Mouse (Mus musculus): ENCODE data around the gene Spon1.

The Spon1 gene

GRCm38 (mm10) chr7:114058927-114059441 is 293.2 kb downstream of the Spon1 start:
- TF ChIP-seq NANOG (IDR thresholded peaks at IDR 0.05; ENCODE audit: borderline replicate concordance, low read length) (no peak), CTCF (conservative IDR thresholded peaks at IDR 0.05; ENCODE audit: low read length) (no peak), POU5F1 (IDR thresholded peaks at IDR 0.05; ENCODE audit: borderline replicate concordance, low read length) (no peak)
- Histone ChIP-seq H3K27me3 (ENCODE audit: insufficient read depth, low read length) (no peaks in the 10 kb centered on the region), H3K9me3 (ENCODE audit: low read length) (no peaks in the 10 kb centered on the region), H3K4me3 (replicated peaks; ENCODE audit: low read length) (no peak overlapping the region), H3K36me3 (ENCODE audit: insufficient read depth, low read length) (peaks cover 13% of the 10 kb centered on the region; the same call in 1 of the 2 replicates), H3K4me1 (replicated peaks; ENCODE audit: low read depth, low read length) (peaks cover 13% of the 10 kb centered on the region)

- Histone ChIP-seq H3K9me3 (ENCODE audit: low read length) (no peaks in the 10 kb centered on the region), H3K4me1 (replicated peaks; ENCODE audit: low read depth, low read length) (peaks cover 27% of the 10 kb centered on the region), H3K27me3 (ENCODE audit: insufficient read depth, low read length) (no peaks in the 10 kb centered on the region), H3K4me3 (replicated peaks; ENCODE audit: low read length) (no peak overlapping the region), H3K36me3 (ENCODE audit: insufficient read depth, low read length) (peaks cover 9% of the 10 kb centered on the region; the same call in 1 of the 2 replicates)
- no peak for TF ChIP-seq POU5F1 (IDR thresholded peaks at IDR 0.05; ENCODE audit: borderline replicate concordance, low read length)
- TF ChIP-seq CTCF (conservative IDR thresholded peaks at IDR 0.05; ENCODE audit: low read length), result 0 out of 2 replicates have a peak, but pooled peaks have one; percentile 9
- TF ChIP-seq NANOG (IDR thresholded peaks at IDR 0.05; ENCODE audit: borderline replicate concordance, low read length), result no peak
Measured at GRCm38 (mm10) chr7:114060445-114060844, 294.6 kb downstream of the Spon1 start.

GRCm38 (mm10) chr7:114062451-114062850 is 296.7 kb downstream of the Spon1 start:
- Histone ChIP-seq H3K36me3 (ENCODE audit: insufficient read depth, low read length) (no peaks in the 10 kb centered on the region), H3K4me3 (replicated peaks; ENCODE audit: low read length) (no peak overlapping the region), H3K9me3 (ENCODE audit: low read length) (no peaks in the 10 kb centered on the region), H3K27me3 (ENCODE audit: insufficient read depth, low read length) (no peaks in the 10 kb centered on the region), H3K4me1 (replicated peaks; ENCODE audit: low read depth, low read length) (peaks cover 41% of the 10 kb centered on the region)
- TF ChIP-seq POU5F1 (IDR thresholded peaks at IDR 0.05; ENCODE audit: borderline replicate concordance, low read length), result no peak
- TF ChIP-seq NANOG (IDR thresholded peaks at IDR 0.05; ENCODE audit: borderline replicate concordance, low read length), result no peak
- TF ChIP-seq CTCF (conservative IDR thresholded peaks at IDR 0.05; ENCODE audit: low read length), result no peak

- H3K36me3 ChIP-seq (ENCODE audit: insufficient read depth, low read length), result no peaks in the 10 kb centered on the region
- 0 out of 2 replicates have a peak overlapping the region, but pooled peaks have one; percentile 29 for H3K4me3 ChIP-seq (replicated peaks; ENCODE audit: low read length)
Measured at GRCm38 (mm10) chr7:114063534-114063933, 297.7 kb downstream of the Spon1 start.

GRCm38 (mm10) chr7:114063966-114064365 is 298.2 kb downstream of the Spon1 start:
- TF ChIP-seq NANOG (IDR thresholded peaks at IDR 0.05; ENCODE audit: borderline replicate concordance, low read length) (no peak), POU5F1 (IDR thresholded peaks at IDR 0.05; ENCODE audit: borderline replicate concordance, low read length) (no peak), CTCF (conservative IDR thresholded peaks at IDR 0.05; ENCODE audit: low read length) (no peak)
- H3K27me3 ChIP-seq (ENCODE audit: insufficient read depth, low read length), result no peaks in the 10 kb centered on the region
- H3K4me1 ChIP-seq (replicated peaks; ENCODE audit: low read depth, low read length), result peaks cover 54% of the 10 kb centered on the region
- H3K9me3 ChIP-seq (ENCODE audit: low read length), result no peaks in the 10 kb centered on the region
- H3K36me3 ChIP-seq (ENCODE audit: insufficient read depth, low read length), result no peaks in the 10 kb centered on the region
- H3K4me3 ChIP-seq (replicated peaks; ENCODE audit: low read length), result 0 out of 2 replicates have a peak overlapping the region, but pooled peaks have one; percentile 29

More at GRCm38 (mm10) chr7:114063534-114063933, 297.7 kb downstream of the Spon1 start:
- Histone ChIP-seq H3K9me3 (ENCODE audit: low read length) (no peaks in the 10 kb centered on the region), H3K27me3 (ENCODE audit: insufficient read depth, low read length) (no peaks in the 10 kb centered on the region), H3K4me1 (replicated peaks; ENCODE audit: low read depth, low read length) (peaks cover 50% of the 10 kb centered on the region)
- TF ChIP-seq NANOG (IDR thresholded peaks at IDR 0.05; ENCODE audit: borderline replicate concordance, low read length) (no peak), CTCF (conservative IDR thresholded peaks at IDR 0.05; ENCODE audit: low read length) (no peak), POU5F1 (IDR thresholded peaks at IDR 0.05; ENCODE audit: borderline replicate concordance, low read length) (no peak)

GRCm38 (mm10) chr7:114065407-114066185 is 299.8 kb downstream of the Spon1 start:
- no peaks in the 10 kb centered on the region for H3K9me3 ChIP-seq (ENCODE audit: low read length)
- H3K36me3 ChIP-seq (ENCODE audit: insufficient read depth, low read length), result no peaks in the 10 kb centered on the region
- H3K4me1 ChIP-seq (replicated peaks; ENCODE audit: low read depth, low read length), result peaks cover 63% of the 10 kb centered on the region
- peak overlapping the region; percentile 53; the same call in 1 of the 2 replicates for H3K4me3 ChIP-seq (replicated peaks; ENCODE audit: low read length)
- no peak for TF ChIP-seq CTCF (conservative IDR thresholded peaks at IDR 0.05; ENCODE audit: low read length)
- H3K27me3 ChIP-seq (ENCODE audit: insufficient read depth, low read length), result no peaks in the 10 kb centered on the region

- peaks cover 74% of the 10 kb centered on the region for H3K4me1 ChIP-seq (replicated peaks; ENCODE audit: low read depth, low read length)
- no peaks in the 10 kb centered on the region for H3K9me3 ChIP-seq (ENCODE audit: low read length)
- peak overlapping the region; percentile 53 for H3K4me3 ChIP-seq (replicated peaks; ENCODE audit: low read length)
- no peaks in the 10 kb centered on the region for H3K27me3 ChIP-seq (ENCODE audit: insufficient read depth, low read length)
- H3K36me3 ChIP-seq (ENCODE audit: insufficient read depth, low read length), result no peaks in the 10 kb centered on the region
- TF ChIP-seq POU5F1 (IDR thresholded peaks at IDR 0.05; ENCODE audit: borderline replicate concordance, low read length), result no peak
- 0 out of 2 replicates have a peak, but pooled peaks have one; percentile 4 for TF ChIP-seq NANOG (IDR thresholded peaks at IDR 0.05; ENCODE audit: borderline replicate concordance, low read length)
- peak; percentile 93 for TF ChIP-seq CTCF (conservative IDR thresholded peaks at IDR 0.05; ENCODE audit: low read length)
Measured at GRCm38 (mm10) chr7:114066529-114067178, 300.9 kb downstream of the Spon1 start.

GRCm38 (mm10) chr7:114068956-114069533 is 303.2 kb downstream of the Spon1 start:
- H3K4me3 ChIP-seq (replicated peaks; ENCODE audit: low read length), result no peak overlapping the region
- TF ChIP-seq CTCF (conservative IDR thresholded peaks at IDR 0.05; ENCODE audit: low read length) (no peak), POU5F1 (IDR thresholded peaks at IDR 0.05; ENCODE audit: borderline replicate concordance, low read length) (no peak), NANOG (IDR thresholded peaks at IDR 0.05; ENCODE audit: borderline replicate concordance, low read length) (no peak)
- H3K27me3 ChIP-seq (ENCODE audit: insufficient read depth, low read length), result no peaks in the 10 kb centered on the region
- H3K36me3 ChIP-seq (ENCODE audit: insufficient read depth, low read length), result no peaks in the 10 kb centered on the region
- H3K4me1 ChIP-seq (replicated peaks; ENCODE audit: low read depth, low read length), result peaks cover 75% of the 10 kb centered on the region
- no peaks in the 10 kb centered on the region for H3K9me3 ChIP-seq (ENCODE audit: low read length)

Measured in E14TG2a.4 (cell line).